Mouse (Mus musculus) lung, postnatal 36 days (tissue): ENCODE measurements at regions not wholly inside any gene's neighbourhood (a gene's known extent, or its start where the extent isn't known, plus 50 kb on each side); places are given as distances from the start of the nearest gene placed in this dataset.

ENCODE experiments used
- DNase-seq: peaks from one replicate; pipeline ENCODE4 v3.0.0; 2022; ENCODE audit warnings: mixed read lengths

DNA sequence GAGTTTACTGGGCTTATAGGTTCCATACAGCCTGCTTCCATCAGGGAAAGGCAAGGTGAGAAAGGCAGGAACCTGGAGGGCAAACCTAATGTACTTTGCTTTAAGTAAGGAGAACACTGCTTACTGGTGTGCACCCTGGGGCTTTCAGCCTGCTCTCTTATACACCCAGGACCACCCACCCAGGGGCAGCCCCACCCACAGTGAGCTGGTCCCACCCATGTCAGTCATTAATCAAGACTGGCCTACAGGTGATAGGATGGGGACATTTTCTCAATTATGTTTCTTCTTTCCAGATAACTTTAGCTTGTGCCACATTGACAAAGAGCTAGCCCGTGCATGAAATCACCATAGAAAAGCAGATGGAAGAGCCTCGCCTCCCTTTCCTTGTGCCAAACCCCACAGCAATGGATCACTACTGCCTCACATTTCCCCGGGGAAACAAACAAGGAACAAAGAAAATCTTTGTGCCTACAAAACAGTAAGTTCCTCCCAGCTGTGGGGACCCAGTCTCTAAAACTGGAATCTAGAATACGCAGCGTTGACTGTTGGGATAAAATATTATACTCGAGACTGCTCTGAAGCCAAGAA lies 221.5 kb downstream of the Pdcd6ip start:
- no peak for DNase-seq

DNA sequence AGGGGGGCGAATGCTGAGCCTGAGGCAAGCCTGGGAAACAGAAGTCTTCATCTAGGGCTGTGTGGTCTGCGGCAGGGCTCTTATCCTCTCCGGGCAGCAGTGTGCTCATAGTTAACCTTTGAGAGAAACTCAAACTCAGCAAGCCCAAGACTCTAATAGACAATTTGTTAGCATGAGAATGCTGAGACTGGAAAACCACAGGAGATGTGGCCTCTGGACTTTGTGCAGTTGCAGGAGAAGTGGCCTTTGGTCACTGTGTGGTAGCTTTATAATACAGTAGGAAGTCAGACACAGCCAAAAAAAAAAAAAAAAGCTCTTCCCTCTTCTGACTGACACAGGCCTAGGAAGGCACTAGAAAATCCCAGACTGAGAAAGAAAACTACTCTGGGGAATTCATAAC lies 228.2 kb downstream of the Pdcd6ip start:
- no peak for DNase-seq

DNA sequence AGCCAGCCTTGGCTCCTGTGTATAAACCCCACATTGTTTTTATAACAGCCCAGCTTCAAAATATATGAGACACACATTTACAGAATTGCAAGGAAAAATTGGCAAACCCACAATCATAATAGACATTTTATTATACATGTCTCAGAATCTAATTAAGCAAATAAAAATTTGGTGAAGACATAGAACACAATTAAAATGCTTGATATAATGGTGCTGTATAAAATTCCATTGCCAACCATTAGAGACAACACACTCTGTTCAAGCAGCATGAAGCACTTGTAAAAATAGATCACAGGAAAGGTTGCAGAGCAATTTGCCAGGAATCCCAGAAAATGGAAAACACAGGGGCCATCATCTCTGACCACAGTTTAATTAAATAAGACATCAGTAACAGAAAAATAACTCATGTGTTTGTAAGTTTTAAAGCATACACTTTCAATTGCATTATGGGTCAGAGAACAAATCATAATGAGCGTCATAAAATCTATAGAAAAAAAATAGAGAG lies 229.2 kb downstream of the Pdcd6ip start:
- DNase-seq, result no peak

DNA sequence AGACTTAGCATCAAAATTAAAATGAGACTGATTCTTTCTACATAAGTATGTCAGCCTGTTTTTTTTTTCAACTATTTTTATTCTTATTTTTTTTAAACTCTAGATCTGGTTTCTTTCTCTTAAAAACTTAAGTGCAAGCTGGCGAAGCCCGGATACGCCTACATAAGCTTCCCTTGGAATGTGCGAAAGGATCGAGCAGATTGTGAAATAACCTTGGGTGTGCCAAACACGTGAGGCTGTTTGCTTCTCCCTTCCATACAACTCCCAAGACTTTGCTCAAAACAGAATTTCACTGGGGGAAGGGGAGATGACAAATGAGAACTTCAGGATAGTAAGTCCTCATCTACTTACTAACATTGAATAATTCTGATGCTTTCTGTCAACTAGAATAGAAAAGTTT lies 236.3 kb downstream of the Pdcd6ip start:
- peak; percentile 13 for DNase-seq

DNA sequence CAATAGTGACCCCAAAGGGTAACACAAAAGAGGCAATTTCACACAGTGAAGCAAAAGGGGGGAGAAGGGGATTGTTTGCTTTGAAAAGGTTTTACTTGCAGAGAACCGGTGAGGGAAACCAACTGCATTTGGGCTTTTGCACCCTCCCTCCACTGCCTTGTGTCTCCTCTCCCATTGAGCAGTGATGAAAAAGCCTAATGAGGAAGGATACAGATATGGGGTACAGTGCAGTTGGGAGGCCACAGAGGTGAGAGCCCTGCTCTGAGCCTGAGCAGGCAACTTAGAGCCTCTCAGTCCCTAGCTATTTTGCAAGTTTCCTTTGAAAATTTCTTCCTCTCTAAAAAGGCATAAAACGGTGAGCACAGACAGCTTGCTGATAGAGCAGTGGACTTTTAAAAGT lies 245.2 kb downstream of the Pdcd6ip start:
- no peak for DNase-seq

DNA sequence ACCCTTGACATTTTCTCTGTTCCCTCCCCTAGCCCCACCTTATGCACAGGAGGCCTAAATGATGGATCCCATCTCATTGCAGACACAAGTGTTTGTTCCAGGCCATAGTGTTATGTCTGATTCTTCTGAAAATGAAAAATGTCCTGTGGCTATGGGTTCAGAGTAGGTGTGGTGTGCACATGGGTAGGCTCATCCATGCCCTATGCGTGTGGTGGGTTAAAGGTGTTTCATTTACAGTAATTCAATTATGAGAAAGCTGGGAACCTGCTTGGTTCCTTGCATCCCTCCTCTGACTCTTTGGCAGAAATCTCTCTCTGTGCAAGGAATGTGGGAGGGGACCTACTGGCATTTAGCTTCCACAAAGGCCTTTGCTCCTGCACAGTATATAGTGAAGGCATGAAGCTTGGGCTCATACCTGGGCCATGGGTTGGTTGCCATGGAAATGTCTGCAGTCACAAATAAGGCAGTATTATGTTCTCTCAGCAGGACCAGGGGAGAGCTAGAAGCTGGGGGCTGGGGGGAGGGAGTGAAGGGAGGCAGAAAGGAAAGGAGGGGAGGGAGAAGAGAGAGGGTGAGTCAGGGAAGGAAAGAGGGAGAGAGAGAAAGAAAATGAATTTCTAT lies 245.7 kb downstream of the Pdcd6ip start:
- no peak for DNase-seq

DNA sequence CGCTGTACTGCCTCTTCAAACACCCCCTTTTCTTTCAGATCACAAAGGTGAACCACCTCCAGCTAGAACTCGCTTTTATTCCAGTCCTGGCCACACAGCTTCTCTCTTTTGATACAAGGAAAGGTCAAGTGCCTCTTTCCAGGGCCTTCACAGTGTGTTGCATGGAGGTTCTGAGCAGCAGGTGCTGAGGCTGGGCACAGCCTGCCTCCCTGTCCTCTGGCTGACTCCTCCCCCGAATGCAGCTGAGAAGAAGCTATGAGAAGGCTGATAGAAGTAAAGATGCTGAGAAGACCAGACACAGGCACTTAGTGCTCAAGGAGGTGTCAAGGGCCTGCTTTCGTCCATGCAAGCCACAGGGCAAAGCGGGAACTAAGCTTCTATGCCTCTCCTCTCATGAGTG lies 248.2 kb downstream of the Pdcd6ip start:
- no peak for DNase-seq

DNA sequence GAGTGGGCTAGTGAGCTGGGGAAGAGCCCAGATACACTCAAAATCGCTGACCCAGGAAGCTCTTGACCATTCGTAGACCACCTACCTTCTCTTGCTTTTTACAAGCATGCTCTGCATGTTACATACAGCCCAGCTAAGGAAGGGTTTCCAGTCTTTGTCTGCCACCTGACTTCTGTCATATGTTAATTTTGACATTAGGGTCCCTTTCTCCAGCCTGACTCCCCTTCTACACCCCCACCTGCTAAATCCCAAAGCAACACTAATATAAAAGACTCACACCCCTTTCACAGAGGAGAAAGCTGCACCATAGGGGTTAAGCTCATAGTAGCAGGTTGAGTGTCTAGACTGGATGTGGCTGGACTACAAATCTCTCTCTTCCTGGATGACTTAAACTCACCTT lies 248.8 kb downstream of the Pdcd6ip start:
- no peak for DNase-seq

DNA sequence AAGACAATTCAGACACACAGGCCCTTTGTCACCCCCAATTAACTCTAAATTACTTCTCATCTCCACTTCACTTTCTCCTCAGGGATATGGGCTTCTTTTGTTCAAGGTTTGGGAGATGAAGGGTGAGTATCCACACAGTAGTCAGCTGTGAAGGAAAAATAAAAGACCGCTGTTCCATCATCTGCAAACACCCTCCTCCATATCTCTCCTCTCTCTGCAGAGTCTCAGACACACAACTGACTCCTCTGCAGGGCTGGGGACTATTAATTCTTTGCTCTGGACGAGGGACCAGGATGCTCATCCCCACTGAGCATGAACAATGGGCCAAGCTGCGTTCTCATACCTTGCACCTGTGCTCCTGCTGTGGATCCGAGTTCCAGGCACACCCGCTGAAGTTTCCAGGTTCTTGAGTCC lies 249.3 kb downstream of the Pdcd6ip start:
- no peak for DNase-seq

DNA sequence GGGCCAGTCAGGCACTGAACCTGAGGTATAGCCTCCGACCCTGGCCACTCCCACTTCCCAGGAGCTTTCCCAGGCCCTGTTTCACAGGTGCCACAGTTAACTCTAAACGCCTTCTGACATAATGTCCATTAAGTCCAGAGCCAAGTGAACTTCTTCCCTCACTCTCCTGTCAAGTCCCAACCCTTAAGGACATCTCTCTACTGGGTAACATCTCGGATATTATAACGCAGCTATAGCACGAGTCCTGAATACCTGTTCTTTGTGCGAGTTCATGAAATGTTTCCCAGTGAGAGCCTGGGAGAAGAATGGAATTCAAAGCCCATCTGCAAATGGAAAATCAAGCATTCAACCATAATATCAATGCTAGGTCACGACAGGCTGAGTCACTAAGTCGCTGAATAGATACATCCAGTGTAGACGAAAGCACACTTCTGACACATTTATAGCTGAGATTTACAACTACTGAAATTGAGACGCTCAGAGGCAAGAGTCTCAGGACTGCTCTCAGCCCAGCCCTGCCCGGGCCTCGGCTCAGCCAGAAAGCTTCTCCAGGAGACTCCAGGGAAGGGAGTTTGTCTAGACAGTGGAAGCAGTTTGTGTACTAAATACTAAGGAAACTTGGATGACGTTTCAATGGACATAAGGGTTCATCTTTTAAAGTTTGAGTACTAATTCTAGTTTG lies 250.7 kb downstream of the Pdcd6ip start:
- DNase-seq, result no peak

DNA sequence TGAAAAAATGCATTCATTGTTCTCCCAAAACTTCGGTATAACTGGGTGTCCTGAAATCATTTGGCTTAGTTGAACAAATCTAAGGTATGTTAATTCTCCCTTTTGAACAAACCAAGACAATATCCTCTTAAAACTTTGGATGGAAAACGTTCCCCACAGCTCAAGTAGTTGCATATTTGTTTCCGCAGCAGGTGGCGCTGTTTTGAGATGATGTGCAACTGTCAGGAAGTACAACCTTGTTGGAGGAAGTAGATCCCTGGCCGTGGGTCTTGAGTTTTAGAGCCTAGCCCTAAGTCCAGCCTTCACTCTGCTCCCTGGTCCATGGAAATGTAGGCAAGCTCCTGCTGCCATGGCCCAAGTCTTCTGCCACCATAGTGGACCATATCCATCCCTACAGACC lies 252.5 kb downstream of the Pdcd6ip start:
- DNase-seq, result no peak

DNA sequence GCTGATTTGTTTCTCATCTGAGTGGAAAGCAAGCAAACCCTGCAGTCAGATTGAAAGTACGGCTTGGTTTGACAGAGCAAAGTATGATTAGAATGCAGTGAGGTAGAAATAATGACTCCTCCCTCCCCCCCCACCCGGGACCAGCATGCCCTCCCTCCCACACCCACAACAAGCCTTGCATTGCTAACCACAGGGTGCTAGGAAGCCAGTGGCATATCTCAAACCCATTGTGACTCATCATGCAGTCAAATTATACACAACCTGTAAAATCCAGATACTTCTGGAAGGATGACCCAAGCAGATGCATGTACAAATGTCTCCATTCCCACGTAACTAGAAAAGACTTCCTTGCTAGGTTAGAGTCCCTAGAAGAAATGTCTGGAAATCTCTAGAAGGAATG lies 254.8 kb downstream of the Pdcd6ip start:
- no peak for DNase-seq

DNA sequence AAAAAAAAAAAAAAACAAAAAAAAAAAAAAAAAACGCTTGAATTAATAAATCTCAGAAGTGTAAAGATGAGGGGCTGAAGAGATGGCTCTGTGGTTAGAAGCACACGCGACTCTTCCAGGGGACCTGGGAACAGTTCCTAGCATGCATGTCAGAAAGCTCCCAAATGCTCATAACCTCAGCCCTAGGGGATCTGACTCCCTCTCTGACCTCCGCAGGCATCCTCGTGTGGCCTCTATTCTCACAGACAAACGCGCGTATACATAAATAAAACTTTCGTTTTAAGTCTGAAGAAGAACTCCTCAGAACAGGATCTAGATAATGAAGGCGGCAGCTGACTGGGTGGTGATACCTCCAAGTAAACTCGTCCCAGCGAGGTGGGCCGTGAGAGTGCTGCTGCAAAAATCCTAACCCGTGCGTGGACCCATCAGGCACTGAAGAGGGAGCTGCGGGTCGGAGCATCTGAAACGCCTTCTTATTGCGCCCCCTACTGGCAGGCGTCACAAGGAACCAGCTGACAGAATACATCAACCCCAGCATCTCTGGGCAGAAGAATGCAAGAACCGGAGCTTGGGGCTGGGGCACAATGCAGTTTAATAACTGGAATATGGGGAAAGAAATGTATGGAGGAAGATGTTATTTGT lies 266.2 kb downstream of the Pdcd6ip start:
- DNase-seq, result peak; percentile 48

DNA sequence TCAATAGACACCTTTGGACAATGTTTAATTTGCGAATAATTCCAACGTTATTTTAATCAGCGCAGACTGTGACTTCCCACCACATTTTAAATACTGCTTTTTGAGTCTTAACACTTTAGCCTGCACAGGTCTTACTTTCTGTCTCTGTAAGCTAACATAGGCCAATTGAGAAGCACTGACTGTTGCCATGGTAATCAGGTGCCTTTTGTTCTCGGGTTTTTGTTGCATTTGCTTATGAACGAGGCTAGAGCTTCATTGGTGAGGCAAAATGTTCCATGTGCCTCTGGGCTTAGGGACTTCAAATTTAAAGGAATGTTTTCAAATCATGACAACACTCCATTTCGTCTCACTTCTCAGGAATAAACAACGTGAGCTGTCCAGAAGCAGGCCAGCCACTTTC lies 269.7 kb downstream of the Pdcd6ip start:
- no peak for DNase-seq

DNA sequence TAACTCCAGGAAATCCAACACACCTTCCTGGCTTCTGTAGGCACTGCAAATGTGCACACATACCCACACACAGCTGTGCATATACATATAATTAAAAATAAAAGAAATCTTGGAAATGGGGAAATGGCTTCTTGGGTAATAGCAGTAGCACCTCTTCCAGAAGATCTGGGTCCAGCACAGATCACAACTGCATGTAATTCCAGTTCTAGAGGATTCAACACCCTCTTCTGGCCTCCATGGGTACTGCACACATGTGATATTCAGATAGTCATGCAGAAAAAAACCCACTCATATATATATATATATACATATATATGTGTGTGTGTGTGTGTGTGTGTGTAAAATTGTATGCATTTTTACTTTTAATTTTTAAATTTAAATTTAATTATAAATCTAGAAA lies 272.1 kb downstream of the Pdcd6ip start:
- DNase-seq, result no peak

DNA sequence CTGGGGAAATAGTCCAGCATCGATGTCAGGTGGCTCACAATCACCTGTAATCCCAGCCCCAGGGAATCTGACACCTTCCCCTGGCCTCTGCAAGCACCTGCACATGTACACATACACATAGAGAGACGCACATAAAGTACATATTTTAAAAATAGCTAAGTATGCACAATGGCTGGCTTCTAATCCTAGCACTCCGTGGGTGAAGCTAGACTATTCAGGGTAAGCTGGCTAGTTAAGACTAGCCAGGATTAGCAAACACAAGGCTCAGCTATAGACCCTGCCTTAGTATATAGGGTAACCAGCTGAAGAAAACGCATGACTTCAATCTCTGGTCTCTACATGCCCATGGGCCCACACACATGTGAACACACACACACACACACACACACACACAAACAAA lies 274.6 kb downstream of the Pdcd6ip start:
- no peak for DNase-seq

DNA sequence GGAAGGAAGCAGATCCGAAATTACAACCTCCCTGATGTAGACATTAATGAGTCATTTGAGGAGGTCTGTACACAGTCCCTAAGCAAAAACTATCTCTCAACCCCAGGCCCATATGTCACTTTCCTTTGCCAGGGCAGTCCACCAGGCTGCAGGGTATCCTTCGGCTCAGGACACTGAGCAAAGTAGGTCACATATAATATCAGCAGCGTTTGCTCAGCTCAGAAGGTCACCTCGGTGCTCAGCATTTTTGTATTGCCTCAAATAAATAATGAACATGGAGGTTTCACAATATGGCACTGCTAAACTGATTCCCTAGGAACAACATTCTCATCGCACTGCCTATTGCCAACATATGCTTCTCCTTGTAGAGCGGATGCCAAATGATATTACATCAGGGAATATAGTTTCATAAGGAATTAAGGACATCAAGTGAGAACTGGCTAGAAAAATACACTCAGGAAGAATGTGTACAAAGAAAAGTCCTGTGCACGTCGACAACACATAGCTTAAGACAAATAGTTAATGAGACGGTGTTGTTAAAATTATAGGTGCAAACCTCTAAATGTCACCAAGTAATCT lies 275.4 kb downstream of the Pdcd6ip start:
- no peak for DNase-seq

DNA sequence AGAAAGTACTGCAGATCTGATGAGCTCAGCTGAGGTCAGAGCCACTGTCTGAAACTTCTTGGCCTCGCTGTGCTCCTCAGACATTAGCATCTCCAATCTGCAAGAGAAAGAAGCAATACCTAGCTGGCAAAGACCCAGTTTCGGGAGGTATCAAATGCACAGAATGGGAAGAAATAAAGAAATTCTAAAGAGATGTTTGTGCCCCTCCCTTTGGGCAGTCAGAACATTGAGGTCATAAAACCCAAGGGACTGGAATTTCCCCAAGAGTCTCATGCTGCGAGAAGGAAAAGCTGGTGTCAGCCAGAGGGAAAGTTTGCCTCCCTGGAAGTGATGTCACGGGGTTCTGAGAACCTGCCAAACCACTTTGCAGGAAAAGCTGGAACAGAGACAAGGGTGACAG lies 277.6 kb downstream of the Pdcd6ip start:
- DNase-seq, result no peak

DNA sequence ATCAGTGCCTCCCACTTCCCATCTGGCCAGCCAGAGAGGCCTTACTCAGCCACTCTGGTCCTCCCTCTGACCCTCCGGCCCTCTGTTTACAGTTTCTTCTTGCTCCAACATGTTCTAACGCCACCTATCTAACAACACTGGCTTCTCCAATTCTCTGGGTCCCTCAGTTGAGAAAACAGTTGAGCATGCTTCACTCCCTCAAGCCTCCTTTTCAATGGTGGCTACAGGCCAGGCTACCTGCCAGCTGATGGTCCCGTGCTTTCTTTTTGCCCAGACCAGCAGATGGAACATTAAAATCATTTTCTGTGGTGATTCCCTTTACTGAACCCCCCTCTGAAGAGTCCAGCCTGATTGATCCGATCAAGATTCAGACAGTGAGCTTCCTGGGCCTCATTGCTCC lies 280.8 kb downstream of the Pdcd6ip start:
- no peak for DNase-seq

DNA sequence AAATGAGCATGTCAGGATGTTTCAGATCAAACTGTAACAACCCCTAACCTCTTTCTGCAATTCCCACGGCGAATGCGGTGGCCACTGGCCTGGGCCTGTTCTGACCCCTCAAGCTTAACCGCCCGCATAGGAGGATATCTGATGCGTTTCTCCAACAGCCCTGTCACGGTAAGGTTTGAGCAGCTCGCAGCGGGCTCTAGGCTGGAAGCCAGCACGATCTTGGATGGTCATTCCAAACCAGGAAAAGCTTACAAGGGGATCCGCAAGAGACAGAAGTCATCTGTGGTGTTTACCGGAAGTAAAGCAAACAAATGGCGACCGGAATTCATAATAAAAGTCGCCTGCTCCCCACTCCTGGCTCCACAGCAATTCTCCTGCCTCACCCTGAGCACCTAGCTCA lies 281.7 kb downstream of the Pdcd6ip start:
- no peak for DNase-seq

DNA sequence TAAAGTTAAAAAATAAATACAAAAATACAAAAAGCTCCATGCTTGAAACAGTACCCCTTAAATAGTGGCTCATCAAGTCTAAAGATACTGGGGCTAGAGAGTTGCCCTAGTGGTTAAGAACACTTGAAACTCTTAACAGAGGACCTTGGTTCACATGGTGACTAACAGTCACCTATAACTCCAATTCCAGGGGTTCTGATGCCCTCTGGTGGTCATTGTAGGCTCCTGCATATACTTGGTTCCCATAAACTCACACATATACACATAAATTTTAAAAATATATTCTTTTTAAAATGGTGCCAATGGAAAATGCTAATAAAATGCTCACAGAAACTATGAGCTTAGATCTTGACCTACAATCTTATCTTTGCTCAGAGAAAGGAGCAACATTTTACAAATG lies 286.4 kb downstream of the Pdcd6ip start:
- no peak for DNase-seq

DNA sequence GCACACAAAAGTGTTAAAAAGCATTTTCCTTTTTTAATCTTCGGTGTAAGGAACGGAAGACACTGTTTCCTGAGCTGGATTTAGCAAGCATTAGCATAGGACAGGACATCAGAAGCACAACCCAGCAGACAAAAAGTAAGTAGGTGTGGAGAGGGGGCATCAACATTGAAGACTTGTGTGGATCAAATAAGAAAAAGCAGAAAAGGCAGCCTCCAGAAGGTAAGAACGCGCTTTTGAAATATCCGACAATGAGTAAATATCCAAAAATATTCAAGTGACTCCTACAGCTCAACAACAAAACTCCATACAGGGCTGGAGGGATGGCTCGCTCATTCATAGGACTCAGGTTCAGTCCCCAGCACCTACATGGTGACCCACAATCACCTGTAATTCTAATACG lies 286.9 kb downstream of the Pdcd6ip start:
- DNase-seq, result no peak

DNA sequence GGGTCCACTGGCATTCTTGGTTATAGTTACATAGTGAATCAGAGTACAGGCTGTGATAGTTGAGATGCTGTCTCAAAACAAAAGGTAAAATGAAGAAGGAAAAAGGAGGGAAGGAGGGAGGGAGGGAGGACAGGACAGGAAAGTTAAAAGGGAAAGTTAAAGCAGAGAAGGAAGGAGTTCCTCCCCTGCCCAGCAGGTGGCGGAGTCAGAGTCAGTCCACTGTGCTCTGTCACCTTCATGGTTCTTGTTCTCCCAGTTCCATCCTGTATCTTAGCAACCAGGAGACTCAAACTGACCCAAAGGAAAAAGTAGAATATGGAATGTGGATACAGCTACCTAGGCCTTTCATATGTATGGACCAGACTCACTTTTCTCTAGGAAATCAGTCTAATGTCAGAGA lies 288.3 kb downstream of the Pdcd6ip start:
- DNase-seq, result peak; percentile 3

DNA sequence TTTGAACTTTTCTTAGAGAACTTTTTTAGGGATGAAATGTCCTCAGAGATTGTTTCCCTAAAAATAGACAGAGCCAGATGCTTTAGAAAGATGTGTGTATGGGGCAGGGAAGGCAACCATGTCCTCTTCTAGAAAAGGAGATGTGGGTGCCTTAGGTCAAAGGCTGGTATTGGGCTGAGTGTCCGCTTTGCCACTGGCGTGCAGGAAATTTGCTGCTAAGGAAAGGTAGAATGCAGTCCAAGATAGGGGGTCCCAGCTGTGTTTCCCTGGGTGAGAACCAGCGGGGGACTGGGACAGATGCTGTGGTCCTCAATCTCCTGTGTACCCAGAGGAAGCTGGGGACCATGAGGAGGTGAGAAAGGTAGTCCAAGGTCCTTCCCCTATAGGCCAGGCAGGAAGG lies 291.0 kb downstream of the Pdcd6ip start:
- no peak for DNase-seq
